Mouse (Mus musculus) midbrain, embryonic 14.5 days (tissue): ENCODE measurements at regions not wholly inside any gene's neighbourhood (a gene's known extent, or its start where the extent isn't known, plus 50 kb on each side); places are given as distances from the start of the nearest gene placed in this dataset.

Experiments
- ATAC-seq: fragments of 200-750 bp; cut with Nextera tagmentation; 2 replicates; pipeline ENCODE4 v1.8.0; 2017; ENCODE audit warnings: moderate number of reproducible peaks, moderate library complexity; ENCODE audit not compliant: low FRiP score, low TSS enrichment
- DNase-seq: peaks from one replicate; pipeline ENCODE4 v3.0.0-alpha.2; 2015
- H3K27ac ChIP-seq: fragments of 300-500 bp; sonication (generic); replicated peaks from 2 replicates; pipeline ENCODE4 v1.5.1; 2014; ENCODE audit warnings: mild to moderate bottlenecking, low read depth, low read length, moderate library complexity
- H3K27me3 ChIP-seq: fragments of 300-500 bp; sonication (generic); 2 replicates; pipeline ENCODE4 v1.6.1; 2014; ENCODE audit warnings: low read length, control low read depth, mixed read lengths; ENCODE audit not compliant: control insufficient read depth, insufficient read depth
- H3K36me3 ChIP-seq: fragments of 300-500 bp; sonication (generic); 2 replicates; pipeline ENCODE4 v1.6.1; 2014; ENCODE audit warnings: low read length, control low read depth; ENCODE audit not compliant: control insufficient read depth, insufficient read depth
- H3K4me1 ChIP-seq: fragments of 300-500 bp; sonication (generic); 2 replicates; pipeline ENCODE4 v1.6.1; 2014; ENCODE audit warnings: mild to moderate bottlenecking, antibody characterized with exemption, low read length, control low read depth; ENCODE audit not compliant: control insufficient read depth, insufficient read depth
- H3K4me2 ChIP-seq: fragments of 300-500 bp; sonication (generic); 2 replicates; pipeline ENCODE4 v1.6.1; 2014; ENCODE audit warnings: mild to moderate bottlenecking, low read length, moderate library complexity
- H3K4me3 ChIP-seq: fragments of 300-500 bp; sonication (generic); replicated peaks from 2 replicates; pipeline ENCODE4 v1.5.1; 2014; ENCODE audit warnings: low read depth, low read length
- H3K9ac ChIP-seq: fragments of 300-500 bp; sonication (generic); replicated peaks from 2 replicates; pipeline ENCODE4 v1.6.1; 2014; ENCODE audit warnings: mild to moderate bottlenecking, low read length, moderate library complexity
- H3K9me3 ChIP-seq: fragments of 300-500 bp; sonication (generic); 2 replicates; pipeline ENCODE4 v1.6.1; 2016; ENCODE audit warnings: low read length, control low read depth, mixed read lengths; ENCODE audit not compliant: control insufficient read depth
- WGBS: fragments of 180-500 bp; shearing (Covaris S2); extraction: QIAGEN DNeasy Blood & Tissue Kit; methylation state at CpG from one replicate; pipeline ENCODE4 v1.1.7; 2014; 5-methylcytosine and 5-hydroxymethylcytosine counted together

DNA sequence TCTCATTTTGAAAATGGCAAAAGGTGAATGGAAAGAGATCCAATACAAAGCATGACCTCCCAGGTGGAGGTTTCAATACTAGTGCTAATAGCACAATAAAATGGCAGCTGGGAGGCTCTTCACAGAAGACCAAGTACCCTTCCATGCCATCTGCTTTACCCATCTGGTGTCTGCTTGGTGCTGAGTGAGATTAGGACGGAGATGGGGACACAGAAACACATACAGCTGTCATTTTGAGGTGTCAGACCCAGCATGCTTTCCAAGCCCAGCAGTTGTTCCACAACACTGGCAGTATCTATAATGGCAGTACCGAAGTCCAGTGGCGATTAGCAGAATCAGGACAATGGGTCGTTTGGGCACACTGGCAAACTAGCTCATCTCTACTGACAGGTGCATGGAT is 118.9 kb upstream of the 1700064H15Rik start:
- Histone ChIP-seq H3K4me3 (no peak overlapping the region), H3K36me3 (no peaks in the 10 kb centered on the region), H3K27me3 (no peaks in the 10 kb centered on the region), H3K4me2 (no peak overlapping the region), H3K9me3 (no peaks in the 10 kb centered on the region), H3K4me1 (no peaks in the 10 kb centered on the region), H3K9ac (no peak overlapping the region), H3K27ac (no peak overlapping the region)
- DNase-seq (no peak), ATAC-seq (no peak)
- WGBS, result 87% methylated on average over 4 of the region's 4 CpGs

DNA sequence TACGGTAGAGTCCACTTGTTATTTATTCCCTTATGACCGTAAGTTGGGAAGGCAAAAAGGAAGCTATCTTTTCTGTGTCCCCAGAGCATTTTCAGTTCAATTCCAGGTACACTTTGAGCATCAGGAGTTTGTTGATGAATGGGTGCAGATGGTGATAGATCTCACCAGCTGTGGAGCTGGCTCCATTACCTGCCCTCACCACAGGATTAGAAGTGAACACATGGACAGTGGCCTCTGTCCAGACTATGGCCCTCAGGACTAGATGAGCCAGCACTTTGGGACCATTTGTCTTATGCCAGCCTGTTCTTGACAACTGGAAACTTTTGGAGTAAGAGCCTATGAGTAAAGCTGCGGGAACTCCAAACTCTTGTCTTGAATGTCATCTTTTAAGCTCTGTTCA is 123.5 kb upstream of the 1700064H15Rik start:
- Histone ChIP-seq H3K36me3 (no peaks in the 10 kb centered on the region), H3K27me3 (no peaks in the 10 kb centered on the region), H3K4me2 (no peak overlapping the region), H3K9me3 (no peaks in the 10 kb centered on the region), H3K4me1 (no peaks in the 10 kb centered on the region), H3K9ac (no peak overlapping the region), H3K27ac (no peak overlapping the region), H3K4me3 (no peak overlapping the region)
- 90% methylated on average over 3 of the region's 3 CpGs for WGBS
- no peak for ATAC-seq
- DNase-seq, result no peak

GRCm38 (mm10) chr3:19754011-19754410 is 125.5 kb upstream of the 1700064H15Rik start:
- Histone ChIP-seq H3K27ac (no peak overlapping the region), H3K4me1 (no peaks in the 10 kb centered on the region), H3K9ac (no peak overlapping the region), H3K36me3 (no peaks in the 10 kb centered on the region), H3K4me3 (no peak overlapping the region), H3K4me2 (no peak overlapping the region), H3K9me3 (no peaks in the 10 kb centered on the region), H3K27me3 (no peaks in the 10 kb centered on the region)
- DNase-seq (no peak), ATAC-seq (no peak)
- WGBS, result 86% methylated on average over 1 of the region's 1 CpGs

- ATAC-seq (no peak), DNase-seq (no peak)
- Histone ChIP-seq H3K4me3 (no peak overlapping the region), H3K27me3 (no peaks in the 10 kb centered on the region), H3K36me3 (no peaks in the 10 kb centered on the region), H3K4me2 (no peak overlapping the region), H3K27ac (no peak overlapping the region), H3K9me3 (no peaks in the 10 kb centered on the region), H3K4me1 (no peaks in the 10 kb centered on the region), H3K9ac (no peak overlapping the region)
- 72% methylated on average over 2 of the region's 2 CpGs for WGBS
Measured at GRCm38 (mm10) chr3:19754636-19755035, 126.2 kb upstream of the 1700064H15Rik start.

DNA sequence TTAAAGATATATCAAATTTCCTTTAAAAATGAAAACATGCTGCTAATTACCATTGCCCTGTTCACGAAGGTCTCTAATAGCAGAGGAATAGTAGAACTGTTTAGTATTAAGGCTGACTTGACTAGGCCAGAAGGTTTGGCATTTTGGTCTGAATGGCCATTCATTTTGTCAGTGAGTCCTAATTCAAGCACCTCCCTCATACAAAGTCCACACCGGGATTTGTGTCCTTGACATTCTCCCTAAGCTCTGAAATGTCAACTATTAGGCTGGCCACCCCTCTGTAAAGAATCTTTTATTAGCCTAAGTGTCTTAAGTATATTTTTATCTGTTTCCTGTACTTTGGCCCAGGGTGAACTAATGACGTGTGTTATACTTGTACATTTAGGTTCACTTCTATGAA is 126.7 kb upstream of the 1700064H15Rik start:
- DNase-seq (no peak), ATAC-seq (no peak)
- H3K4me3 ChIP-seq, result no peak overlapping the region
- no peak overlapping the region for H3K4me2 ChIP-seq
- no peak overlapping the region for H3K27ac ChIP-seq
- no peaks in the 10 kb centered on the region for H3K36me3 ChIP-seq
- no peaks in the 10 kb centered on the region for H3K9me3 ChIP-seq
- H3K27me3 ChIP-seq, result no peaks in the 10 kb centered on the region
- no peaks in the 10 kb centered on the region for H3K4me1 ChIP-seq
- H3K9ac ChIP-seq, result no peak overlapping the region
- 87% methylated on average over 3 of the region's 3 CpGs for WGBS

GRCm38 (mm10) chr3:19798543-19799106 is 158.2 kb upstream of the Cp start:
- 97% methylated on average over 1 of the region's 1 CpGs for WGBS
- Histone ChIP-seq H3K9ac (no peak overlapping the region), H3K4me2 (no peak overlapping the region), H3K4me3 (no peak overlapping the region), H3K27me3 (no peaks in the 10 kb centered on the region), H3K27ac (no peak overlapping the region), H3K4me1 (no peaks in the 10 kb centered on the region), H3K9me3 (no peaks in the 10 kb centered on the region; the same call in 1 of the 2 replicates), H3K36me3 (no peaks in the 10 kb centered on the region)
- DNase-seq (no peak), ATAC-seq (no peak)

GRCm38 (mm10) chr3:19810034-19810433 is 146.8 kb upstream of the Cp start:
- WGBS, result 77% methylated on average over 3 of the region's 3 CpGs
- no peak for ATAC-seq

GRCm38 (mm10) chr3:19824904-19825303 is 131.9 kb upstream of the Cp start:
- Histone ChIP-seq H3K36me3 (no peaks in the 10 kb centered on the region), H3K27ac (no peak overlapping the region), H3K27me3 (no peaks in the 10 kb centered on the region), H3K4me2 (no peak overlapping the region), H3K9ac (no peak overlapping the region), H3K4me1 (no peaks in the 10 kb centered on the region), H3K4me3 (no peak overlapping the region), H3K9me3 (no peaks in the 10 kb centered on the region)
- 86% methylated on average over 1 of the region's 1 CpGs for WGBS
- ATAC-seq (no peak), DNase-seq (no peak)

More at GRCm38 (mm10) chr3:19810034-19810433, 146.8 kb upstream of the Cp start:
- Histone ChIP-seq H3K4me3 (no peak overlapping the region), H3K27me3 (no peaks in the 10 kb centered on the region), H3K9ac (no peak overlapping the region), H3K27ac (no peak overlapping the region), H3K36me3 (no peaks in the 10 kb centered on the region), H3K4me2 (no peak overlapping the region), H3K9me3 (no peaks in the 10 kb centered on the region), H3K4me1 (no peaks in the 10 kb centered on the region)
- no peak for DNase-seq

GRCm38 (mm10) chr3:19828518-19829246 is 128.2 kb upstream of the Cp start:
- 53% methylated on average over 5 of the region's 5 CpGs for WGBS
- no peak for ATAC-seq

More at GRCm38 (mm10) chr3:19828518-19829246, 128.2 kb upstream of the Cp start:
- H3K27ac ChIP-seq, result no peak overlapping the region
- H3K9me3 ChIP-seq, result no peaks in the 10 kb centered on the region
- H3K27me3 ChIP-seq, result no peaks in the 10 kb centered on the region
- H3K4me3 ChIP-seq, result no peak overlapping the region
- DNase-seq, result peak; percentile 24
- no peaks in the 10 kb centered on the region for H3K4me1 ChIP-seq
- no peak overlapping the region for H3K9ac ChIP-seq
- no peak overlapping the region for H3K4me2 ChIP-seq
- no peaks in the 10 kb centered on the region for H3K36me3 ChIP-seq
